Mouse (Mus musculus): ENCODE data around the gene Adap2. TPM values are rescaled to one million over a fixed set of nuclear protein-coding genes. Genes with fewer than 3 reads are reported as not detected.
A peak's percentile ranks its signal among the peaks of the same experiment; 100 is the strongest.

The Adap2 gene
- polyA plus RNA-seq, 1 experiment from 2014 or later = 1.5 TPM

DNA sequence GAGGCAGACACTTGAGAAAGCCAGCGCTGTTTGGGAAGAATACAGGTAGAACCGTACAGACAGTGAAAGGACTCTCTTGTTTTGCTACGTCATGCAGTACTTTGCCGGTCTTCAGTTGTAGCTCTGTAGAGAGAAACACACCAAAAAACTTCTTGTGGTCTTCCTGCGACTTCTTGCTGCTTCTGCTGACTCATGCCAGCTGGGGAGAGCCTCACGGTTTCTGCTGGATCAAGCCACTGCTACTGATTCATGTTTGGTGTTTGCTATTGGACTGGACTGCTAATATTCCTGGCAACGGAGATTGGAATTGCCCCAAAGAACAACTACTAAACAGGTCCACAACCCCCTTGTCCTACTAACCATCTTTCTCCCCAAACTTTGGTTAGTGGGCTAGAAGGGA is 42.4 kb downstream of the Adap2 start:
- H3K4me2 ChIP-seq (ENCODE audit: low read depth) = no peak overlapping the region
- H3K27me3 ChIP-seq (ENCODE audit: control insufficient read depth, insufficient read depth, low read length) = no peaks in the 10 kb centered on the region
- no peaks in the 10 kb centered on the region for H3K9me3 ChIP-seq (ENCODE audit: control insufficient read depth, low read length)
- ATAC-seq (ENCODE audit: insufficient read depth, low FRiP score, low TSS enrichment) (no peak), DNase-seq (ENCODE audit: low spot score) (no peak)
- no peaks in the 10 kb centered on the region for H3K36me3 ChIP-seq (ENCODE audit: control insufficient read depth, insufficient read depth, low read length)
- 83% methylated on average over 7 of the region's 7 CpGs for WGBS
- H3K4me1 ChIP-seq (ENCODE audit: control insufficient read depth, insufficient read depth, low read length) = no peaks in the 10 kb centered on the region
- no peak overlapping the region for H3K4me3 ChIP-seq (ENCODE audit: low read depth, low read length)
- no peak overlapping the region for H3K27ac ChIP-seq (ENCODE audit: low read depth, low read length)
- H3K9ac ChIP-seq (ENCODE audit: low read length) = no peak overlapping the region

DNA sequence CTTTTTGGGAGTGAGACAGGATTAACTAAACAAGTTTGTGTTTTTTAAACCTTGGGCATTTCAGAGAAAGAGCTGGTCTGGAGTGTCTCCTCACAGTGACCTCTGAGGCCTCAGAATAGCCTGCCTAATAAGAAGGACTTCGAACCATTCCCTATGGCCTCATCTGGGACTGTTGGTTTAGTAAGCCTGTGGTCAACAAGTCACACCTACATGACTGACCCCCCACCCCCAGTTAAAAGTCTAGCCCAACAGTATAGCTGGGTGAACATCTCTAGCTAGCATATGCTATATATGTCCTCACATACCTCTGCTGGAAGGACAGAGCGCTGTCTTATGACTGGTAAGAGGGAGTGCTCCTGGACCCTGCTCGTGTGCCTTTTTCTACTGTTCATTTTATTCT is 45.4 kb downstream of the Adap2 start:
- Histone ChIP-seq H3K4me1 (ENCODE audit: control insufficient read depth, insufficient read depth, low read length) (no peaks in the 10 kb centered on the region), H3K9ac (ENCODE audit: low read length) (no peak overlapping the region), H3K4me3 (ENCODE audit: low read depth, low read length) (no peak overlapping the region), H3K27me3 (ENCODE audit: control insufficient read depth, insufficient read depth, low read length) (no peaks in the 10 kb centered on the region), H3K4me2 (ENCODE audit: low read depth) (no peak overlapping the region), H3K36me3 (ENCODE audit: control insufficient read depth, insufficient read depth, low read length) (no peaks in the 10 kb centered on the region), H3K9me3 (ENCODE audit: control insufficient read depth, low read length) (no peaks in the 10 kb centered on the region), H3K27ac (ENCODE audit: low read depth, low read length) (no peak overlapping the region)
- no peak for ATAC-seq (ENCODE audit: insufficient read depth, low FRiP score, low TSS enrichment)
- DNase-seq (ENCODE audit: low spot score) = no peak
- 88% methylated on average over 3 of the region's 3 CpGs for WGBS

DNA sequence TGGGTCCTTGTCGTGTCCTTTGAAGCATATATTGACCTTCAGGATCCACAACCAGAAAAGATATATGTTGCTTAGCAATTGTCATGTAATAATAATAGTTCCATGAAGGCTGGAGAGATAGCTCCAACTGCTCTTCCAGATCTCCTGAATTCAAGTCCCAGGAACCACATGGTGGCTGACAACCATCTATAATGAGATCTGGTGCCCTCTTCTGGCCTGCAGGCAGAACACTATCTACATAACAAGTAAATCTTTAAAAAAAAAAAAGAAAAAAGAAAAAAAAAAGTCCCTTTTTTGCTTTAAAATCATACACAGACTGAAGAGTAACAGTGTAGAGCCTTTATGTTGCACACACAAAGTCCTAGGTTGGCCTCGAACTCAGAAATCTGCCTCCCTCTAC is 45.9 kb downstream of the Adap2 start:
- H3K27me3 ChIP-seq (ENCODE audit: control insufficient read depth, insufficient read depth, low read length) = no peaks in the 10 kb centered on the region
- ATAC-seq (ENCODE audit: insufficient read depth, low FRiP score, low TSS enrichment) (no peak), DNase-seq (ENCODE audit: low spot score) (no peak)
- no peaks in the 10 kb centered on the region for H3K36me3 ChIP-seq (ENCODE audit: control insufficient read depth, insufficient read depth, low read length)
- 98% methylated on average over 2 of the region's 2 CpGs for WGBS
- no peaks in the 10 kb centered on the region for H3K4me1 ChIP-seq (ENCODE audit: control insufficient read depth, insufficient read depth, low read length)
- no peaks in the 10 kb centered on the region for H3K9me3 ChIP-seq (ENCODE audit: control insufficient read depth, low read length)
- H3K27ac ChIP-seq (ENCODE audit: low read depth, low read length) = no peak overlapping the region
- no peak overlapping the region for H3K4me2 ChIP-seq (ENCODE audit: low read depth)
- H3K9ac ChIP-seq (ENCODE audit: low read length) = no peak overlapping the region
- H3K4me3 ChIP-seq (ENCODE audit: low read depth, low read length) = no peak overlapping the region

DNA sequence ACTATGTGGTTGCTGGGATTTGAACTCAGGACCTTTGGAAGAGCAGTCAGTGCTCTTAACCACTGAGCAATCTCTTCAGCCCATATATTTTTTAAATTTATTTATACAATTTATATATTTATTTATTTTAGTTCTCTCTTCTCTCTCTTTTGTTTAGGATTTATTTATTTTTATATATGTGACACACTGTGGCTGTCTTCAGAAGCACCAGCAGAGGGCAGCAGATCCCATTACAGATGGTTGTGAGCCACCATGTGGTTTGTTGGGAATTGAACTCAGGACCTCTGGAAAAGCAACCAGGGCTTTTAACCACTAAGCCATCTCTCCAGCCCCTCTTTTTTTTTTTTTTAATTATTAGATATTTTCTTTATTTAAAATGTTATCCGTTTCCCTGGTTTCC is 46.4 kb downstream of the Adap2 start:
- Histone ChIP-seq H3K36me3 (ENCODE audit: control insufficient read depth, insufficient read depth, low read length) (no peaks in the 10 kb centered on the region), H3K27me3 (ENCODE audit: control insufficient read depth, insufficient read depth, low read length) (no peaks in the 10 kb centered on the region), H3K4me1 (ENCODE audit: control insufficient read depth, insufficient read depth, low read length) (no peaks in the 10 kb centered on the region), H3K9ac (ENCODE audit: low read length) (no peak overlapping the region), H3K4me2 (ENCODE audit: low read depth) (no peak overlapping the region), H3K27ac (ENCODE audit: low read depth, low read length) (no peak overlapping the region), H3K9me3 (ENCODE audit: control insufficient read depth, low read length) (no peaks in the 10 kb centered on the region), H3K4me3 (ENCODE audit: low read depth, low read length) (no peak overlapping the region)
- 67% methylated on average over 1 of the region's 1 CpGs for WGBS
- no peak for DNase-seq (ENCODE audit: low spot score)
- ATAC-seq (ENCODE audit: insufficient read depth, low FRiP score, low TSS enrichment) = no peak

DNA sequence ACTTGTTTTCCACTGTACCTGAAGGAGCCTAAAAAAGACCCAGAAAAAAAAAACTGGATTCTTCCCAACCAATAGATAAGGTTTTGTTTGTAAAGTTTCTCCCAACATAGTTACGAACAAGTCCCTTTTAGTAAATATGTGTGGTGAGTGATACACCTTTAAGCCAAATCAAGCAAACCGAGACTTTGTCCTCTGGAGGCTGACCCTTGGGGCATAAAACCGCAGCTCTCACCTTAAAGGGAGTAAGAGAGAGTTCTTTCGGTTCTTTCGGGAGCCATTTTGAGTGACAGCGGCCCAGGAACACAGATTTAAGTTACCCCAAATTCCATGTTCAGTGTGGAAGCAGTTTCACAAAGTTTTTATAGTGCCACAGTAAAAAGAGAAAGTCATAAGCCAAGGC is 48.4 kb downstream of the Adap2 start:
- H3K27me3 ChIP-seq (ENCODE audit: control insufficient read depth, insufficient read depth, low read length) = no peaks in the 10 kb centered on the region
- H3K27ac ChIP-seq (ENCODE audit: low read depth, low read length) = no peak overlapping the region
- H3K9ac ChIP-seq (ENCODE audit: low read length) = no peak overlapping the region
- no peaks in the 10 kb centered on the region for H3K9me3 ChIP-seq (ENCODE audit: control insufficient read depth, low read length)
- ATAC-seq (ENCODE audit: insufficient read depth, low FRiP score, low TSS enrichment) (no peak), DNase-seq (ENCODE audit: low spot score) (no peak)
- no peaks in the 10 kb centered on the region for H3K4me1 ChIP-seq (ENCODE audit: control insufficient read depth, insufficient read depth, low read length)
- H3K36me3 ChIP-seq (ENCODE audit: control insufficient read depth, insufficient read depth, low read length) = no peaks in the 10 kb centered on the region
- no peak overlapping the region for H3K4me2 ChIP-seq (ENCODE audit: low read depth)
- no peak overlapping the region for H3K4me3 ChIP-seq (ENCODE audit: low read depth, low read length)
- 82% methylated on average over 6 of the region's 6 CpGs for WGBS

DNA sequence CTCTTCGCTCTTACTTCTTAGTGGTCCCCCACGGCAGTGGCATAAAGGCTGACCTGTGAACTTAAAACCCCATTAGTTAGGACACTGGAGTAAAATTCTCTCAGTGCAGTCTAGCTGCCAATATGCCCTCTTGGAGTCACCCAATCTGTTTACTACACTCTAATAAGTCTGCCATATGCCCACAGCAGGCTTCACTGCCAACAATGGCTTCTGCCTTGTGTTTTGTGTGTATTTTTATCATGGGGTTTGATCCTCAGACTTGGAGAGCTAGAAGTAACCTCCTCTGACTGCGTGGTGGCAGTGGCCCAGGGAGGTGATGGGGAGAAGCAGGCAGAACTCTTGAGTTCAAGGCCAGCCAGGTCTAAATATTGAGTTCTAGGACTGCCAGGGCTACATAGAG is 50.1 kb downstream of the Adap2 start:
- Histone ChIP-seq H3K9ac (ENCODE audit: low read length) (no peak overlapping the region), H3K27me3 (ENCODE audit: control insufficient read depth, insufficient read depth, low read length) (no peaks in the 10 kb centered on the region), H3K4me1 (ENCODE audit: control insufficient read depth, insufficient read depth, low read length) (0 out of 2 replicates have a peak, but pooled peaks cover 3% of the 10 kb centered on the region), H3K36me3 (ENCODE audit: control insufficient read depth, insufficient read depth, low read length) (no peaks in the 10 kb centered on the region), H3K27ac (ENCODE audit: low read depth, low read length) (no peak overlapping the region), H3K4me2 (ENCODE audit: low read depth) (no peak overlapping the region), H3K9me3 (ENCODE audit: control insufficient read depth, low read length) (no peaks in the 10 kb centered on the region), H3K4me3 (ENCODE audit: low read depth, low read length) (no peak overlapping the region)
- ATAC-seq (ENCODE audit: insufficient read depth, low FRiP score, low TSS enrichment) (no peak), DNase-seq (ENCODE audit: low spot score) (no peak)
- WGBS = 69% methylated on average over 3 of the region's 3 CpGs

DNA sequence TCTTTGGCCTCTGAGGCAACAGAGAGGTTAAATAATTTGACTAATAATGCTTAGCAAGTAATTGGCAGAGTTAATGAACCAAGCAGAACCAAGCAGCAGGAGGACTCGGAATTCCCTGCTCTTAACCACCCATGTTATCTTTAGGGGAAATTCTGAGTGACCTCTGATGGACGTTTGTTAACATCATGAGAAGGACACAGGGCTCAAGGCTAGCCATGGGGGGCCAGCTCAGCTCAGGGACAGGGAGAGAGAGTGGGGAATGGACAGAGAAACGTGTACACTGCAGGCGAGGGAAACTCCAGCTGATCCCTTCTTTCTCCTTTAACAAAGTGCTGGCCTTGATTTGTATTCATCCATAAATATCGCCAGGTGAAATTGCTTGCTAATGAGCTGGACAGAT is 51.0 kb downstream of the Adap2 start:
- H3K4me3 ChIP-seq (ENCODE audit: low read depth, low read length) = no peak overlapping the region
- H3K36me3 ChIP-seq (ENCODE audit: control insufficient read depth, insufficient read depth, low read length) = no peaks in the 10 kb centered on the region
- H3K9me3 ChIP-seq (ENCODE audit: control insufficient read depth, low read length) = no peaks in the 10 kb centered on the region
- no peak for ATAC-seq (ENCODE audit: insufficient read depth, low FRiP score, low TSS enrichment)
- WGBS = 46% methylated on average over 5 of the region's 5 CpGs
- H3K27ac ChIP-seq (ENCODE audit: low read depth, low read length) = no peak overlapping the region
- no peak overlapping the region for H3K9ac ChIP-seq (ENCODE audit: low read length)
- no peaks in the 10 kb centered on the region for H3K27me3 ChIP-seq (ENCODE audit: control insufficient read depth, insufficient read depth, low read length)
- H3K4me2 ChIP-seq (ENCODE audit: low read depth) = no peak overlapping the region
- DNase-seq (ENCODE audit: low spot score) = no peak
- peaks cover 4% of the 10 kb centered on the region for H3K4me1 ChIP-seq (ENCODE audit: control insufficient read depth, insufficient read depth, low read length)

DNA sequence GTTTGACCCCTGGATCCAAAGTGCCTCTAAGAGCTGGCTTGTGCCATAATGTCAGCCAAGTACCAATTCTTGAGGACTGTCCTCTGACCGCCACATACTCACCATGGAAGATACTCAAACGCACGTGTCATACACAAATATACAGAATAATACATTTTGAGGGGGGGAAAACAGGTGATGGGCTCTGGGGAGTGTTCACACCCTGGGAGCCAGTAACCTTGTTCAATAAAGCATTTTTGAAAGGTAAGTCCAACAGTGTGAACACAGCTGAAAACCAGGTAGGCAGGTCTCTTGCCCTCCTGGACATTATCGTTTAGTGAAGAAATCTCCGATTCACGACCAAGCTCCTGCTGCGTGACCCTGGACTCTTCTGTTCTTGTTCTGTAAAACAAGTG is 54.6 kb downstream of the Adap2 start:
- 34% methylated on average over 7 of the region's 7 CpGs for WGBS
- DNase-seq (ENCODE audit: low spot score) = no peak
- H3K4me1 ChIP-seq (ENCODE audit: control insufficient read depth, insufficient read depth, low read length) = peaks cover 10% of the 10 kb centered on the region

DNA sequence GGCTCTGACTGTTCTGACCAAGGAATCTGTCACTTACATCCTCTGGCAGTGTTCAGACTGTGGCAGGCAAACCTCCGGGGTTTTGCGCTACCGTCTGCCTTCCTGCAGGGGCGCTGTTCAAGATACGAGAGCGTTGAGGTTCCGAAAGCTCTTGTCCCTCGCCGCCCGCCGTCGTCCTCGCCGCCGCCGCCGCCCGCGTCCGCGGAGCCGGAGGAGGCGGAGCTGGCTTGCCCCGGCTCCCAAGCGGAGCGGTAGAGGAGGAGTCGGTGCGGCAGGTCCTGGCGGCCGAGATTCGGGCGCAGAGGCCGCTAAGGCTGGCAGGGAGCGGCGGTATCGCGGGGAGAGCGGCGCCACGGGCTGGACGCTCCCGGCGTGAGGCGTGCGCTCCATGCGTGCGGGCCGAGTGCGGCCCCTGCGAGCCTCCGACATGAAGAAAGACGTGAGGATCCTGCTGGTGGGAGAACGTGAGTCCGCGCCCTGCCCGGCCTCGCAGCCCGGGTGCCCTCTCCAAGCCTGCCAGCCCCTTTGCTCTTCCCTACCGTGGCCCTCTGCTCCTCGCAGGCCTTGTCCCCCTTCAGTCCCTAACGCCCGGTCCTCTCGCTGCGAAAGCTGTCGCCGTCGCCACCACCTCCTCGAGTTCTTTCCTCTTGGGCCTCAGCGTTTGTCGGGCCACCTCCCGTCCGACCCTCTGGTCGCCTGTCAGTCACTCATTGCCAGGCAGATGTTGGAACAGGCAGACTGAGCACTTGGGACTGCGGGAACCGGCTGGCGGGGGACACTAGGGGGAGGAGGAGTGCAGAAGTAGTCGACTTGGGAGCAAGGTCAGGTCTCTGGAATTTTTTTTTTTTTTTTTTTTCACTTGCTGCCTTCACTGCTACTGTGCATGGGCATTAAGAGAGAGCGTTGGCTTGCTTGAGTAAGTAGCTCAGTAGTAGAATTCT is 55.2 kb downstream of the Adap2 start, which contains the start of gene Rhot1:
TSS of gene Rhot1 (plus strand) at position 160 of the 941 bp plus-strand sequence.
- Histone ChIP-seq H3K36me3 (ENCODE audit: control insufficient read depth, insufficient read depth, low read length) (no peaks in the 10 kb centered on the region), H3K9me3 (ENCODE audit: control insufficient read depth, low read length) (no peaks in the 10 kb centered on the region), H3K4me3 (ENCODE audit: low read depth, low read length) (peak within 1 kb of the TSS; percentile 96), H3K27ac (ENCODE audit: low read depth, low read length) (peak within 1 kb of the TSS; percentile 89), H3K9ac (ENCODE audit: low read length) (peak within 1 kb of the TSS; percentile 92), H3K4me1 (ENCODE audit: control insufficient read depth, insufficient read depth, low read length) (peaks cover 10% of the 10 kb centered on the region), H3K4me2 (ENCODE audit: low read depth) (peak within 1 kb of the TSS; percentile 61), H3K27me3 (ENCODE audit: control insufficient read depth, insufficient read depth, low read length) (no peaks in the 10 kb centered on the region)
- under 1% methylated on average over 68 of the region's 78 CpGs for WGBS
- DNase-seq (ENCODE audit: low spot score) (peak; percentile 96), ATAC-seq (ENCODE audit: insufficient read depth, low FRiP score, low TSS enrichment) (peak; percentile 90)

More for the DNA sequence above, 54.6 kb downstream of the Adap2 start:
- Histone ChIP-seq H3K27ac (ENCODE audit: low read depth, low read length) (no peak overlapping the region), H3K4me3 (ENCODE audit: low read depth, low read length) (peak overlapping the region; percentile 96), H3K9me3 (ENCODE audit: control insufficient read depth, low read length) (no peaks in the 10 kb centered on the region), H3K27me3 (ENCODE audit: control insufficient read depth, insufficient read depth, low read length) (no peaks in the 10 kb centered on the region), H3K9ac (ENCODE audit: low read length) (no peak overlapping the region), H3K36me3 (ENCODE audit: control insufficient read depth, insufficient read depth, low read length) (no peaks in the 10 kb centered on the region), H3K4me2 (ENCODE audit: low read depth) (no peak overlapping the region)
- ATAC-seq (ENCODE audit: insufficient read depth, low FRiP score, low TSS enrichment) = no peak; the same call in 1 of the 2 replicates
